Mouse (Mus musculus) T-helper 1 cell (primary cell): ENCODE measurements around the gene Tex44.

ENCODE experiments used
- in situ Hi-C: fragments of 300-600 bp; cut with MboI, MseI; formaldehyde crosslinking; loops from one replicate; pipeline ENCODE4 v1.15.1; 2025; ENCODE audit warnings: high pct_unique_total_duplicates

Gene Tex44

DNA sequence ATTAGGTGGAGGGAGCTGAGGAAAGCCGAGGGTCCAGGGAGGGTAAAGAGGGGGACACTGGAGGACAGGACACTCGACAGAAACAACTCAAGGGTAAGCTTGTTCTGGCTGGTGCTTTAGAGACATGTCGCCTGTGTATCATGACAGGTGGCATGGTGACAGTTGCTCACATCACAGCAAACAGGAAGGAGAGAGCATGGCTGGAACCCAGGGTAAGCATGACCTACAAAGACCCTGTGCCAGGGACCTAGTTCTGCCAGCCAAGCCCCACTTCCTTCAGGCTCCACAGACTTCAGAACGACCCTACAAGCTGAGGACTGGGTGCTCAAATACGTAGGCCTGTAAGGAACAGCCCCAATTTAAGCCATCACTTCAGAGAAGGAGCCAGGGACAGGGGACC, 2.2 kb upstream of the Tex44 start:
- in situ Hi-C loops, result no loop called here

DNA sequence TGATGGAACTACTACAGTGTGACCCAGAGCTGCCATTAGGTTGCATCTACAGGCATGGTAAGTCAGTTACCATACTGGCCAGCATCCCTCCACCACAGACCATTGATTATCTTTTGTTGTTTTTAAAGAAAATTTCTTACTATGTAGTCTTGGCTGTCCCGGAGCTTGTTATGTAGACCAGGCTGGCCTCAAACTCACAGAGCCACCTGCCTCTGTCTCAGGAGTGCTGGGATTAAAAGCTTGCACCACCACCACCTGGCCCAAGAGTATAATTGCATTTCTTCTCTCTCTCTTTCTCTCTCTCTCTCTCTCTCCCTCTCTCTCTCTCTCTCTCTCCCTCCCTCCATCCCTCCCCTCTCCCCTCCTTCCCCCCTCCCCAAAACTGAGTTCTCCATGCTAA, 1.8 kb upstream of the Tex44 start:
- in situ Hi-C loops, result no loop called here

DNA sequence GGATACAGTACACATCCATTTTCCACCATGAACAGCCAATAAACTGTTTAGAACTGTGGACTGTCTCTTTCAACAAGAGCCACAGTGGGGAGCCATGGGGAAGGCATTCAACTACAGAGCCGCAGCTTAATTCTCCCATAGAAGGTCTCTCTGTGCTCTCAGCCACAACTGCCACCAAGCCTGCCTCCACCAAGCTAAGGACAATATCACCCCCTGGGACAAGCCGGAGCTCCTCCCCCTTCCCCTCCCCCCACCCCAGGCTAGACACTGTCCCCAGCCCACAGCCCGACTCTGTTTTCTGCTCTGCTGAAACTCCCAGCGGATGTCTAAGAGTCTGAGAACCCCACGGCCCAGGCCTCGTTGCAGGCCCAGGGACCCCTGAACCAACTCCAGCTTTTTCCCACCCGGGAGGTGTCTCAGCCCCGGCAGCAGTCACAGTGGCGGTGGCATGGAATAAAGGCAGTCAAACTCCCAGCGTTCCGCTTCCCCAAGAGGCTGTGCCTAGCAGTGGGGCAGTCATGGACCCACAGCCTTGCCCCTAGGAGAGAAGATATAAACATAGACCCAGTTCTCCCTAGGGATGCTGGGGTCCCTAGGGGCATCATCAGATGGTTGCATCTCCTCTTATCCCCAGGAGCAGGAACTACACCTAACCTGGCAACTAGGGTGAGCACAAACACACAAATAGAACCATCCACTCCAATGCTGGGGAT, 1.1 kb upstream of the Tex44 start:
- in situ Hi-C loops, result no loop called here

DNA sequence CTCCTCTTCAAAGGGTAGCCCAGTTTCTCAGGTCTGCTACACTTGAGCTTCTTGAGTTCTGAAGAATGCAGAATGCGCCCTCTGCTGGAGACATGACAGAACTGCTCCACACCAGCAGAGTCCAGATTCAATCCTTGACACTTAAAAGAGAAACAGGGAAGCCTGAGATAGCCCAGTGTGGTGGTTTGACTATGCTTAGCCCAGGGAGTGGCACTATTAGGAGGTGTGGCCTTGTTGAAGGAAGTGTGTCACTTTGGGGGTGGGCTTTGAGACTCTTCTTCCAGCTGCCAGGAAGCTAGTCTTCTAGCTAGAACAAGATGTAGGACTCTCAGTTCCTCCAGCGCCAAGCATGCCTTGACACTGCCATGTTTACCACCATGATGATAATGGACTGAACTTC, 3.9 kb downstream of the Tex44 start:
- in situ Hi-C loops, result no loop called here

DNA sequence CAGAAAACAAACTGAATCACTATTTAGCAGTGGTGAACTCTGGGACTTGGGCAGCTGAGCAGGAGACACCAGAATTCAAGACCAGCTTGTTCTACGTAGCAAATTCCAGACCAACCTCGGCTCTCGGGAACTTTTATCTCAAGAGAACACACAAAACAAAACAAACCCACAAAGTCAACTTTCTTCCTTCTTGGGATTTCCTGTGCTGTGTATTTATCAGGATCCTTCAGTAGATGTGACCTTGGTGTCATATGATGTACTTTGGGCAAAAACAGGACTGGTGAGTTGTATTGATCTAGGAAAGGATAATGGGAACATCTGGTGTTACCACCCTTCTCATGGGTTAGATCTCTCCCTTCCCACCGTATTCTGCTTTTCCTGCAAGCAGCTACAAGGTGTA, 6.6 kb downstream of the Tex44 start:
- in situ Hi-C loops, result no loop called here

DNA sequence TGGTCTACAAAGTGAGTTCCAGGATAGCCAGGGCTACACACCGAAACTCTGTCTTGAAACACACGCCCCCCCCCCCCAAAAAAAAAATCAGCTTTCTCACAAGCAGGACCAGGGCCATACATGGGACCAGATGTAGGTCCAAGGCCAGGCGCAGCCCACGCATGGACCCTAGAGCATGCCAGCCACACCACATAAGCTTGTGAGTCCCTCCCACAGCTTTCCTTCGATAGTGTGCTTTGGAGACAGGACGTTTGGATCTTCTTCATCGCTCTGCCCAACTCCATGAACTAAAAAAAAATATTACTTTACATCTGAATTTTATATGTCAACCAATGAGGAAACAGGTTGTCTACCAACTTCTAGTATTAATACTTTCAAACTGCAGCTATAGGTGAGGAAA, 7.2 kb downstream of the Tex44 start:
- in situ Hi-C loops, result no loop called here

DNA sequence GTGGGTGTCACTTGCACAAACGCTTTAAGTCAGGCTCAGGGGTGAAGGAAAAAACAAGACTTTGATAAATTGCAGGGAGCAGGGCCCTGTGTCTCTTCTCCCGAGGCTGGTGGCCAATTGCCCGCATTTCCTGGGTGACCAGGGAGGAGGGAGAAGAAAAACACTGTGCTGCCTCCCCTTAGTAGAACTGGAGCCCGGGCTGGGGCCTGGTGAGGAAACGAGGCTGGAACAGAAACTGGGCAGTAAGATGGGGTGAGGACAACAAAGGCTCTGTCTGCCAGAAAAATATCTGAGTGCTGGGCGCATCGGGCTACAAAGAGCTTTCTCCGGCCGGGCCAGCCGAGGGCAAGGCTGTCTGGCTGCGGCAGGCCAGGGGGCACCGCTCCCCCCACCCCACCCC, 7.9 kb downstream of the Tex44 start:
- in situ Hi-C loops, result no loop called here

DNA sequence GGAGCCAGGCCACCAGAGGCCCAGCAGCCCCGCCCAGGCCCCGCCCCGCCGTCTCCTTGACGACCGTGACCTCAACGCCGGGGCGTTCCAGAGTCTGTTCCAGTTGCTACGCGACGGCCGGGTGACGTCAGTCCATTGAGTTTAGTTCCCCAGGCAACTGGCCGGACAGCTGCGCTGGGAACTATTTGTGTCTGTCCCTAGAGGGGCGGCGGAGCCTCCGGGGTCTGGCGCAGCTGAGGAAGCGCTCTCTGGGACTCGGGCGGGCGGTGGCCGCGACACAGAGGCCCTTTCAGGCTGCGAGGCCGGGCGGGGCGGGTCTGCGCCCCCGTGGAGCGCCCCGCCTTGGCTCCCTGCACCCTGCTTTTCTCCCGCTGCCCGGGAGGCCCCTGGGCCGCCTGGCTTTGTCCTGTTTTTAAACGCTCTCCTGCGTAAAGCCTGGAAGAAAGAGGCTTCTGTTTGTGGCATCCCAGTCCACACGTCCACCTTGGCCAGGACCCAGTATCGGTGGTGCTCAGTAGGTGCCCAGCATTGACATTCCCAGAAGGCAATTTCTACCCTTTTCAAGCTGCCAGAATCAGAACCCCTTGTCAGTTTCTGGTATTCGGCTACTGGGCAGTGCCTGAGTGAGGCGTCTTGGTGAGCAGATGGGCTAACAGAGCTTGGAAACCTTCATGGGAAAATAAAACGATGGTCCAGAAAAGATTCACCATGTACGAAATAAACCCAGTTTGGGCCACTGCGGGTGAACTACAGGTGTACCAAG, 8.5 kb downstream of the Tex44 start:
- in situ Hi-C loops, result no loop called here

DNA sequence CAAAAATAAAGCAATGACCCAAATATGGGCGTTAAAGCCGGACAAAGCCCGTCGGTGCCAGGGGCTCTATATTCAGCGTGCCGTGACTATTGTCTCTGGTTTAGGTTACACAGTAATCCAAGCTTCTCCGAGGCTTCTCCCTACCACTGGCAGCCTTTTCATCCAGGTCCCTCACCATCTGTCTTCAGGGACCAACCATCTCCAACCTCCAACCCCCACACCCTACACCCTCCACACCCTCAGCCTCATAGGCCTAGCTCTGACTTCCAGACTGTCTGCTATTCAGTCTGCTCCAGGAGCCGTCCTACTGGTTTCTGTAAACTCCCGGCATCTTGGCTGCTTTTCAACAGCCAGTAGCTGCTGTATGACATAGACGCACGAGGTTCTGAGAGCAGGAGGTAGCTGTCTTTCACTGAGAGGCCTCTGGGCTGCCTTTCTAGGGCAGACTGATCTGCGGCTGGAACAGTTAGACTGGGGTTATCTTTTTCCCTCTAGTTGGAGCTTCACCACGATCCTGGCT, 9.2 kb downstream of the Tex44 start:
- in situ Hi-C loops, result no loop called here

DNA sequence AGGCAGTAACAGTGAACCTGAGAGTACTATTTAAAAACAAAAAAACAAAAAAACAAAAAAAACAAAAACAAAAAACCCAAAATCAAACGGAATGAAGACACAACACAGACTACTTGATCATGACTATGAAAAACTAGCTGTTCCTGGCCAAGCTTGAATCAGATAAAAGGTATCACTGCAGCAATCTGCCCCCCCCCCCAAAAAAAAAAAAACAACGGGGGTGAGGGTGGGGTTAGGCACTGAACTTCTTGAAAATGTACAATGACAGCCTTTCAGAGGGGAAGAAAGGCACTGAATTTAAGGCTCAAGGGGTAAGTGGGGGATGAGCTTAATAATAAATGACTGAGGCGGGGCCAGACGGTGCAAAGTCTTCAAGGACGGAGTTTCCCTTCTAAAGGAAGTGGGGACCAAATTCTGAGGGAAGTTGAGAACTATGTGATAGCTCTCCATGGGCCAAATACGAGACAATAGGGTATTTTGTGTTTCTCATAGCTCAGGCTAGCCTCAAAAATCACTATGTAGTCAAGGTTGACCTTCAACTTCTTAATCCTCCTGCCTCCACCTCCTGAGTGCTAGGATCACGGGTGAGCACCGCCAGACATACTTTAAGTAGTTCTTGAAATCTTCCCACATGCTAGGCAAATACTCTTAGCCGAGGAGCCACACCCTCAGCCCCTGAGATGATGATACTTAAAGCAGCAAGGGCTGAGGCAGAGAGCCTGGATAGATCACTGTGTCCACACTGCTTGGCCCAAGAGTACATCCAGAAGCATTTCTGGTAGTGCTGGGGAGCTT, 11.3 kb downstream of the Tex44 start:
- in situ Hi-C loops, result no loop called here

DNA sequence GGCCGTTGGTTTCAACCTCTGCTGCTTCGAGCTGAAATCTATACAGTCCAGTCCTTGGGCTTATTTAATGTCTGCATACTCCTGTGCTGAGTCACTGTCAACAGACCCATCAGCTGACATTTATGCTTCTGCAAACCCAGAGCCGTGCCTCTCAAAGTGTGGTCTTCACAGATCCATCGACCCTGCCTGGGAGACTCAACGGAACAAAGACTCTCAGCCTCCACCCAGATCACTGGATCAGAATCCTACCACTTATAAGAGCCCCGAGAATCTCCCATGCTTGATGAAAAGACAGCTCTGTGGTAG, 11.8 kb downstream of the Tex44 start:
- in situ Hi-C loops, result no loop called here

DNA sequence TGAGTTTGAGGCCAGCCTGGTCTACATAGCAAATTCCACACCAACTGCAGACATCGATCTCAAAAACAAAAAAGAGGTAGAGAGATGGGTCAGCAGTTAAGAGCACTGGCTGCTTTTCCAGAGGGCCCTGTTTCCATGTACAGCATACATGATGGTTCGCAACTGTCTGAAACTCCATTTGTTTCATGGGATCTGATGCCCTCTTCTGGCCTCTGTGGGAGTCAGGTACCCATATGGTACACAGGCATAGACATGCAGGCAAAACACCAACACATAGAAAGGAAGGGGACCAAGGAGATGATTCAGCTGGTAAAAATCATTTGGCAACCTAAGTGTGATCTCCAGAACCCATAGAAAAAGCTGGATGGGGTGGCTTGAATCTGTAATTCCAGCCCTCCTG, 12.4 kb downstream of the Tex44 start:
- in situ Hi-C loops, result no loop called here

DNA sequence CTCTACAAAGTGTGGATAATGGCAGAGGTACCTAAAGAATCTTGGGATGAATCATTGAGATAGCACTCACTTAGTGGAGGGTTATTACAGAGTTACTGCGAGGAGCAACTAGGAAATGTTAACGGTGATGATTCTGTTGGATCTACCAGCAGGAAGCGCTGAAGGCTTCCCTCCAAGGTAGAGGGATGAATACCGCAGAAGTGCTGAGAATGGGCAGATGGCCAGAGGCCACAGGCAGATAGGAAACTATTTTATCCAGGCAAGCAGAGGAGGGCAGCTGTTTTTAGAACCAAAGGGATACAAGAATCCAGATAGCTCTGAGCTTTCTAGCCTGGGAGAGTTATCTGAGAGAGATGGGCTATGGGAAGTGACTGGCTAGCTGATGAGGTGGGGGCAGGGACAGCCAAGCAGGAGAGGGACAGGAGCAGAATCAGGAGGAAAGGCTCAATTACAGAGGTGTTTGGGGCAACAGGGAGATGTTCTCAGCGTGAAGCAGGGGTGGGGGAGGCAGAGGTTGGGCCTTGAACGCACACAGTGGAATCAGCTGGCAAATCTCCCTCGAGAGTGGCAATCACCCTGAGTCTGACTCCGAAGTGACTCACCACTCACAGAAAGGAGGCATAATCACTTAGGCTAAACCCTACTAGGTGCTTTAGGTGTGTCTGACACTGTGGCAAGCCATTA, 13.5 kb downstream of the Tex44 start:
- in situ Hi-C loops, result loop anchor here (5.0 to 10.0 kb wide), 3 partner anchors 63 to 1185 kb away; partner anchors contain the start of gene Inpp5d

DNA sequence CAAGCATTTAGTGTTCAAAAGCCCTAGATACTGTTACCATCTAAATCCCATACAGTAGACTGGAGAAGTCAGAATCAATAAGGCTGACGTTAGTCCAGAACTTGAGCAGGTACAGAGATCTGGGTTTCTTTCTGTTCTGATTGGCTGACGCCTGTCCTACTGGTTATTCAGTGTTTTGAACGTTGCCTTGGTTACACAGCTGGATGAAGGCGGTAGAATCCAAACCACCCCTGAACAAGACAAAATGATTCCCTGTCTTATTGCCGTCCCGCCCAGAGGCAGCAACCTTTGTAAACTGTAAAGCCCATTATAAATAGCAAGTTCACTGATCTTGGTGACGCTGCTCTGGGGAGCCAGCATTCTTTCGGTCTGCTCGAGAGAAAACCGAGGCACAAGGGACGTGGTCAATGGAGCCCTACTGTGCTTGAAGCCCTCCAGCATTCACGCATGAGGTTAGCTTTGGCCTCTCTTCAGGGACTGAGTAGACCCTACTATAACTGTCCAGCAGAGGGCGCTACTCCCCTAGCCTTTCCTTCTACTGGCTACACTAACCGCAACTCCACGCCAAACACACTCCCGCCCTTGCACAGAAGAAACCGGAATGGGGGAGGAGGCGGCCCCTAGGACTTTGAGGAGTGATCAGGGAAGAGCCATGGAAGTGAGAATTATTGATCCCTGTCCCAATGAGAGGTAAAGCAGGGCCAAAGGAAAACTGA, 14.2 kb downstream of the Tex44 start:
- in situ Hi-C loops, result loop anchor here (5.0 to 10.0 kb wide), 3 partner anchors 62 to 1184 kb away; partner anchors contain the start of gene Inpp5d

DNA sequence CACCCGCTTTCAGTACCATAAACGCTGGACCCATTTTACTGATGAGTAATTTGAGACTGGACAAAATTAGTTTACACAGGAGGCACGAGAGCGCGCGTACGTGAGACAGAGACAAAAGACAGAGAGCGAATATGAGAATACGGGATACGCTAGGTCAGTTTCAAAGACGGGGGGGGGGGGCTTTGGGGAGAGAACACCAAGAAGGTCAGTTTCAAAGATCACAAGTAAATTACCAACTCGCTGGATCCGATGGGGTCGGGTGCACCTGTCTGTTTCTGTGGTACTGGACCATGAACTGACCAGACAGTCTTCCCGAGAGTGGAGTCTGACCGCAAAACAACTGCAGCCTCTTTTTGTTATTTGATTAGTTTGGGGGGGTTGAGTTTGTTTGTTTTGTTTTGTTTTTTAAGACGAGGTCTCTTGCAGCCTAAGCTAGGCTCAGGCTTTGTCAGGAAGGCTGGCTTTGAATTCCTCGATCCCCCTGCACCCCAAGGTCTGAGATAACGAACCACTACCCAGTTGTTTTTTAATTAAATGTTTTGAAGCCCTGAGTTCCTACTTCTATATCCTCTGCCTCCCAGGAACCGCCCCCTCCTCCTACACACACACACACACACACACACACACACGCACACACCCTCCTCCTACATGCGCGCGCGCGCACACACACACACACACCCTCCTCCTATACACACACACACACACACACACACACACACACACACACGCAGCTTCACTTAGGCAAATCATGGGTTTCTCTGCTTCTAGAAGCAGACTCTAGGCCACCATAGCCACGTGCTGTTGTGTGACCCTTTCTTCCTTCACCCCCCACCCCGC, 15.0 kb downstream of the Tex44 start:
- in situ Hi-C loops, result loop anchor here (5.0 to 10.0 kb wide), 3 partner anchors 61 to 1184 kb away; partner anchors contain the start of gene Inpp5d

DNA sequence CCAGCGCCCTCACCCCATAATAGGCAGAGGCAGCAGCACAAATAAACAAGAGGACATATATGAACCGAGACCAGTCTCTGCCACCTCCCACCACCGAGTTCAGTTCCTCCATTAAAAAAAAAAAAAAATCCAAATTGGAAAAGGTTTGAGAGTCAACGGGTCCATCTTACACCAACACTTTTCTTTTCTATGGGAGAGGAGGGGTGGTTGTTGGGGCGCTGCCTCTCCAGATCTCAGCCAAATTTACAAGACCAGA, 15.5 kb downstream of the Tex44 start:
- in situ Hi-C loops, result loop anchor here (5.0 to 10.0 kb wide), 3 partner anchors 61 to 1183 kb away; partner anchors contain the start of gene Inpp5d

DNA sequence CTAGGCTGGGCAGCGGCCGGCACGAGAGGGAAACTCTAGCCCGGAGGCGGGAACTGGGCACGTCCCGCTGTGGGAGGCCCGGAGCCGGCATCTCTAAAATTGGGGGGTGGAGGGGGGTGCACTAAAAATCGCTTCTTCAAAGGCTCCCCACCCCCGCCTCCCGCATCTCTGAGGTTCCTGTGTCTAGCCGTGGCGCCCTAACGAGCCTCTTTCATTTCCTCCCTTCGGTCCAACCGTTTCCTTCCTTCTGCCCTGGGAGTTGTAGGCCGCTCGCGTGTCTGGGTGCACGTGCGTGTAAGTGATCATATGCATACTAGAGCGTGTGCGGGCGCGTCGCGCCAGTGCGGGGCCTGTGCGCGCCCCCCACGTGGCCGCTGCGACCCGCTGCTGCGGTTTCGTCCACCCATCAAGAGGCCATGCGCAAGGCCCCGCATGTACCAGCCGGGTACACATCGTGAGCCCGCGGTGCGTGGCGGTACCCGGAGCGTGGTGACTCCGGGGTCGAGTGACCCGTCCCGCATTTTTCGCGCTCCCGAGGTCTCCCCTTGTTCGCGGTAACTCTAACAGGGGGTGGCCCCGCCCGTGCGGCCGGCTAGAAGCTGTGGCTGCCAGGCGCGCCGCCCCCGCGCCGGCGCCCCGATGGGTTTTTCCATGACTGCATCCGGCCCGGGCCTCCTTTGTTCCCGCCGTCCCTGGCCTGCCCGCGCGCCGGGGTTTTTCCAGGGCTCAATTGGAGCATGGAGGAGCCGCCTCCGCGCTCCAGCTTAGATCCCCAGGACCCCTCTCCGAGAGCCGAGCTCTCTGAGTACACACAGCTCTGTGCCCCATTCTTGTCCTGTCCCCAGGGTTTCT, 16.1 kb downstream of the Tex44 start:
- in situ Hi-C loops, result loop anchor here (5.0 to 10.0 kb wide), 3 partner anchors 60 to 1183 kb away; partner anchors contain the start of gene Inpp5d

DNA sequence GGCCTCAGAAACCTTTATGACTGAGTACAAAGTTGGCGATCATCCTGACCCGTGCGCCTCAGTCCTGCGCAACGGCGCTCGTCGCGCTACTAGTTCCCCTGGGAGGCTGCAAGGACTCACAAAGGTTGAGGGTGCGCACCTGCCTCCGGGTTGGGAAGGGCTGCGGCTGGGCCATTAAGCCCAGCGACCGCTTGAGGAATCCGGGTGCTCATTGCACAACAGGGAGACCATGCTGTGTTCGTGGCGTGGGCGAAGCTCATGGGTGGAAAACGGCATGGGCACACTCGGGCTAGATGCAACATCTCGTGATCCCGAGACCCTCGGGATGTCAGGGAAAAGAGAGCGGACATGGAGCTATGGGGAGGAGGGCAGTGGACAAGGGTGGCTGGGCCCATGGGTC, 16.7 kb downstream of the Tex44 start:
- in situ Hi-C loops, result loop anchor here (5.0 to 10.0 kb wide), 3 partner anchors 59 to 1182 kb away; partner anchors contain the start of gene Inpp5d
